Mouse (Mus musculus) olfactory bulb, adult 2 months (tissue): ENCODE data around the gene Tbc1d1.

Experiments
- CTCF ChIP-seq: fragments of 200-500 bp; IDR thresholded peaks from 2 replicates; pipeline ENCODE4 v1.5.1; 2012; ENCODE audit warnings: low read depth, mild to moderate bottlenecking, low read length, moderate library complexity; ENCODE audit not compliant: insufficient read depth
- POLR2A ChIP-seq: fragments of 200-500 bp; IDR thresholded peaks from 2 replicates; pipeline ENCODE4 v1.6.1; 2012; ENCODE audit warnings: mild to moderate bottlenecking, low read depth, low read length, moderate library complexity; ENCODE audit not compliant: insufficient read depth

DNA sequence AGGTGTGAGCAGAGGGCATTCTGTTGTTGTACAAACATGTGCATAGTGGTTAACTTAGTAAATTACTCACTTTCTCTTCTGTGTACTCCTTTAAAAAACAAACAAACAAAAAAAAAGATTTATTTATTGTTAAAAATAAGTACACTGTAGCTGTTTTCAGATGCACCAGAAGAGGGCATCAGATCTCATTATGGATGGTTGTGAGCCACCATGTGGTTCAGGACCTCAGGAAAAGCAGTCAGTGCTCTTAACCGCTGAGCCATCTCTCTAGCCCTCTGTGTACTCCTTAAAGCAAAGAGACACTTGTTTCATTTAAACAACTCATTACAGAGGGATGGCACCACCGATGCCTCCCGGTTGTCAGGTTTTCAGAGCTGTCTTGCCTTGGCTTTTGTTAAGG is 46.9 kb upstream of the Tbc1d1 start:
- TF ChIP-seq CTCF (no peak), POLR2A (no peak)
